Mouse (Mus musculus) embryonic fibroblast, embryonic 13.5 days (primary cell): ENCODE results near the gene Kcnd3.

ENCODE experiments used
- CTCF ChIP-seq: IDR thresholded peaks from 2 replicates; pipeline ENCODE4 v1.5.1; 2011; ENCODE audit warnings: mild to moderate bottlenecking, control low read depth, low read length, moderate library complexity, borderline replicate concordance; ENCODE audit not compliant: insufficient read depth
- POLR2A ChIP-seq: IDR thresholded peaks from 2 replicates; pipeline ENCODE4 v1.6.1; 2011; ENCODE audit warnings: low read depth, mild to moderate bottlenecking, control low read depth, low read length, moderate library complexity

DNA sequence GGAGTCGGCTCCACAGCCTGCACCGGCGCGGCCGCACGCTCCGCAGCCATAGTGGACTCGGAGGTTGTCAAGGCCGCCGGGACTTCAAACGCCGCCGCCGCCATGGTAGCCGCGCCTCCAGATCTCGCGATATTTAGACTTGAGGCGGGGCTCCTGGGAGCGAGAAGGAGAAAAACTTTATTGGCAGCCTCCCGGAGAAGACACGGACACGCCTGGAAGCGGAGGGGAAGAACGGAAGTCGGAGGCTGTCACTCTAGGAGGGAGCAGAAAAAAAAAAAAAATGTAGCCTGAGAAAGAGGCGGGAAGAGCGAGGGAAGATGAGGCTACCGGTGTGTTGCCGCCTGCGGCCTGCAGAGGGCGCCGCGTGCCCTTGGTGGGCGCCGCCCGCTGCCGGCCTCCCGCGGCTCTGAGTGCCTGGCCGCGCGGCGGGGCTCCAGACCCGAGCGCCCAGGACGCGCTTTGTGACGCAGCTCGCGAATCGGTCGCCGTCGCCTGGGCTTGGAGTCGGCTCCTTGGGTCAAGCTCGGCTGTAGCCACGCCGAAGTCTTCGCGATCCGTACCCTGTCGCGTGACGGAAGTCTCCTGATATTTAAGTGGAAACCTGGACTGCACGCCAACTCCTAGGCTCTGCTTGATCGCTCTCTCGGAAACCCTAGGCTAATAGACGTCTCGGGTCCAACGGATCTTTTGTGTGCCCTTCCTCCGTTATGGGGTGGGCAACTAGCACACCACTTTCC is 235.4 kb downstream of the Kcnd3 start, which contains the start of gene Ddx20:
- TF ChIP-seq POLR2A = peak; percentile 68
- peak; percentile 72 for TF ChIP-seq CTCF
